Mouse (Mus musculus) adrenal gland, postnatal 14 days (tissue): ENCODE data around the gene Olfr339. TPM values are rescaled to one million over a fixed set of nuclear protein-coding genes. Genes with fewer than 3 reads are reported as not detected.
"Not testable (repeated sequence)": the region's sequence is repeated elsewhere in the genome, so short reads cannot be mapped to it uniquely, and the experiment has no call there.

Experiments
- DNase-seq: peaks from one replicate; pipeline ENCODE4 v3.0.0; 2021; ENCODE audit warnings: mixed read lengths
- long read RNA-seq, 2 experiments: library from polyadenylated mRNA; stranded (forward); transcript quantifications; one replicate each; pipeline ENCODE4 v2.0.0; 2021
- total RNA-seq: library from RNA; stranded (reverse); gene quantifications from 2 replicates; pipeline ENCODE4 v1.2.3, GENCODE M21; 2021

Olfr339 gene
- not detected in 2 replicates for total RNA-seq
- long read RNA-seq, experiment 1, result 0 reads
- long read RNA-seq, experiment 2, result 0 reads

GRCm38 (mm10) chr2:36418647-36419046, at the start of gene Olfr339:
Gene Olfr339, plus strand, starts transcription at chr2:36418947.
- DNase-seq, result no peak

GRCm38 (mm10) chr2:36373219-36373618, 45.5 kb upstream of the Olfr339 start, which contains the start of gene Olfr338:
Gene Olfr338, plus strand, starts transcription at chr2:36373519.
- DNase-seq, result no peak

GRCm38 (mm10) chr2:36415174-36415573, 3.6 kb upstream of the Olfr339 start:
- not testable (repeated sequence) for DNase-seq

- DNase-seq, result not testable (repeated sequence)
Observed at GRCm38 (mm10) chr2:36415591-36415990, 3.2 kb upstream of the Olfr339 start.

GRCm38 (mm10) chr2:36452287-36452686, 33.5 kb downstream of the Olfr339 start, which contains the start of gene Olfr340:
Gene Olfr340, plus strand, starts transcription at chr2:36452587.
- no peak for DNase-seq

- no peak for DNase-seq
Observed at GRCm38 (mm10) chr2:36473634-36474033, 54.9 kb downstream of the Olfr339 start.

Other genes starting within 250 kb of the Olfr339 start
- gene Ptgs1, start 188.5 kb upstream of the Olfr339 start, total RNA-seq, result 13.6 and 14.9 TPM in 2 replicates
- not detected in 2 replicates for gene Olfr338, start 45.4 kb upstream of the Olfr339 start, total RNA-seq
- not detected in 2 replicates for gene Olfr340, start 33.6 kb downstream of the Olfr339 start, total RNA-seq
- gene Olfr341, start 63.5 kb downstream of the Olfr339 start, total RNA-seq, result not detected in 2 replicates
- gene Olfr342, start 106.1 kb downstream of the Olfr339 start, total RNA-seq, result not detected in 2 replicates
- not detected in 2 replicates for gene Olfr344, start 147.7 kb downstream of the Olfr339 start, total RNA-seq
- gene Olfr345, start 221.1 kb downstream of the Olfr339 start, total RNA-seq, result not detected in 2 replicates